Mouse (Mus musculus) megakaryocyte-erythroid progenitor cell, adult 5 weeks (primary cell): ENCODE results near the gene Slc35b1. TPM values are rescaled to one million over a fixed set of nuclear protein-coding genes. Genes with fewer than 3 reads are reported as not detected.

Experiments
- polyA plus RNA-seq: library from polyadenylated mRNA; stranded (reverse); fragments of >175 nt; gene quantifications from 2 replicates; pipeline ENCODE4 v1.2.3, GENCODE M21; 2012

Gene Slc35b1
- polyA plus RNA-seq = 9.7 and 9.9 TPM in 2 replicates

DNA sequence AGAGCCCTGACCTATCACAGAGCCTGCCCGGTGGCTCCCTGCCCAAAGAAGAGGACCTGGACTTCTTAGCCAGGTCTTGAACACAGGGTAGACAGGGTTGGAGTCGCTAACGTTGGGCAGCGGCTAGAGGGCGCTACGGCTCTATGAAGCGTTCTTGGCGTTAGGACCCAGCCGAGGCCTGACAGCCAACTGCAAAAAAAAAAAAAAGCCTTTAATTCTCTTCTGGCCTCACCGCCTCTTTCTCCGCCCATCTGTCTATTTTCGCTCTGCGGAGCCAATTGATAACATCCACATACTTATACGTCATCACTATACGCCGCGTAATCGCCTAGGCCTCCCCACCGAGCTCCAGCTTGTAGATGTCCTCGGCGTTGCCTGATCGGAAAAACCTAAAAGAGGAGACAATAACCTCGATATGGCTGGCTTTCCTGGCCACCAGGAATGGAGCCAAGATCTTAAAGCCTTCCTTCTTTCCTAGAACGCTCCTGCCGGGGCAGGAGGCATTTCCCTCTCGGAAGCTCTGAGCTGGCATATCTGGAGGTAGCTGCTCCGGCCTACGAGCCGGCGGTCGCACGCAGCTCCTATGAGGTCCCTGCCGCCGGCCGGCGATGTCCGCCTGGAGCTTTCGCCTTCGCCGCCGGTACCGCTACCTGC is at the start of gene Slc35b1:
Gene Slc35b1 (plus strand): TSS at position 374 of the 654 bp plus-strand sequence.

DNA sequence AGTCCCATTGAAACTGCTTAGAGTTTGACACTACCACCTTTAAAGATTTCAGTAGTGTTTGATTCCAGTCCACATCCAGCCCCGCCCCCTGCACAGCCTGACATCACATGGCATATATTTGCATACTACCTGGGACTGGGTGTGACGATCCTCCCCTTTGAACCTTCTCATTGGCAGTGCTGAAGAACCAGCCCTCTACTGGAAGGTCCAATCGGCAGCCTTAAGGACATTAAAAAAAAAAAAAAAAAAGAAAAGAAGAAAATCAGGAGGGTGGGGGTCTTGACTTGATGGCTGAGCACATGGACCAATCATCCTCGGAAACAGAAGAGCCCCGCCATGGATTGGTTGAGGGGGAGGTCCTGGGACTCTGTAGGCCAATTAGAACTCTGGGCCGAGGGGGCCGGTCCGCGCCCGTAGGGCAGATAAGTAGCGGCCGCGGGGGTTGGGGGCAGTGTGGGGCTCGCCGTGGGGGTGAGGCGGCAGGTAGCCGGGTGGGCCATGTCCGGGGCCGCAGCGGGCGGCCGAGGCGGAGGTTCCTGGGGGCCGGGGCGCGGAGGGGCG is 47.8 kb upstream of the Slc35b1 start, which contains the start of gene Fam117a:
Gene Fam117a (plus strand): TSS at position 451 of the 561 bp plus-strand sequence.

DNA sequence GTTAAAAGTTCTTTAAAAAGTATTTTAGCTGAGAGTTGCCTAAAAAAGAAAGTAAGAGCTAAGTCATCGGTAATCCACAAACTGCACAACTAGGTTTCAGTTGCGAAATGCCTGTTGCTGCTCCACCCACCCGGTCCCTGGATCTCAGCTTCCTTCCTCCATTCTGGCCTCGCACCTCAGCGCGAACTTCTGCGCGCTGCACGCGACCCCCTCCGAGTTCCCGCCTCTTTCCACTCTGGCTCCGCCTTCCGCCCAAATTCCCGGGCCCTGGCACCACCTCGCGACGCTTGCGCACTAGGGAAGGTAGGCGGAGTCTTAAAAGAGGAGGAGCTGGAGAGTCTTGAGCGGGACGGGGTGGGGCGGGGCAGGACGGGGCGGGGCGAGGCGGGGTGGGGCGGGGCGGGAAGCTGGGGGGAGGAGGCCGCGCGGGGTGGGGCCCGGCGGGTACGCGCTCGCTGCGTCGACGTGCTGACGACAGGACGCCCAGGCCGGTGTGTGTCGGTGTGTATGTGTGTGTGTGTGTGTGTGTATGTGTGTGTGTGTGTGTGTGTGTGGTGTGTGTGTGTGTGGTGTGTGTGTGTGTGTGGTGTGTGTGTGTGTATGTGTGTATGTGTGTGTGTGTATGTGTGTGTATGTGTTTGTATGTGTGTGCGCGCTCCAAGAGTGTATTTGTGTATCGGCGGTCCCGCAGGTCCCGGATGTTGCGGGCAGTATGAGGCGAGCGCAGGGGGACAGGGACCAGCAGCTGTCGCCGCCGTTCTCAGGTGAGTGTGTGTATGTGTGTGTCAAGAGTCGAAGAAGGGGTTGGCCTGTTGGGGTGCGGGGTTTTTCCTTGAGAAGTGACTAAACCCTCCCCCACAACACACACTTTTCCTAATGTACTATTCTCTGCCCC is 29.4 kb downstream of the Slc35b1 start, which contains the start of gene Spop:
Gene Spop (plus strand): TSS at position 440 of the 895 bp plus-strand sequence.

Other genes with a start within 250 kb of the Slc35b1 start
- gene Dlx4, start 238.4 kb upstream of the Slc35b1 start, polyA plus RNA-seq = 0.08 TPM in 1 of 2 replicates, not detected in the other
- gene Tac4, start 123.2 kb upstream of the Slc35b1 start, polyA plus RNA-seq = 0.10 TPM in 1 of 2 replicates, not detected in the other
- gene Kat7, start 74.4 kb upstream of the Slc35b1 start, polyA plus RNA-seq = 49.2 and 57.7 TPM in 2 replicates
- gene Fam117a, start 47.7 kb upstream of the Slc35b1 start, polyA plus RNA-seq = 468 and 504 TPM in 2 replicates
- 59.9 and 67.3 TPM in 2 replicates for gene Spop, start 29.4 kb downstream of the Slc35b1 start, polyA plus RNA-seq
- 0.04 TPM in 1 of 2 replicates, not detected in the other for gene Nxph3, start 129.9 kb downstream of the Slc35b1 start, polyA plus RNA-seq
- gene Ngfr, start 203.0 kb downstream of the Slc35b1 start, polyA plus RNA-seq = 0.13 and 0.19 TPM in 2 replicates